Mouse (Mus musculus) hindbrain, embryonic 14.5 days (tissue): ENCODE data around the gene Bcr. TPM values are rescaled to one million over a fixed set of nuclear protein-coding genes. Genes with fewer than 3 reads are reported as not detected.
A peak's percentile ranks its signal among the peaks of the same experiment; 100 is the strongest.

Experiments used
- ATAC-seq: fragments of 200-750 bp; cut with Nextera tagmentation; 2 replicates; pipeline ENCODE4 v1.8.0; 2017; ENCODE audit warnings: moderate number of reproducible peaks, mild to moderate bottlenecking, moderate TSS enrichment, moderate library complexity; ENCODE audit not compliant: low FRiP score
- DNase-seq: peaks from one replicate; pipeline ENCODE4 v3.0.0-alpha.2; 2015; ENCODE audit warnings: low spot score
- H3K27ac ChIP-seq: fragments of 300-500 bp; sonication (generic); 2 replicates; pipeline ENCODE4 v1.5.1; 2014; ENCODE audit warnings: mild to moderate bottlenecking, moderate library complexity
- H3K27me3 ChIP-seq: fragments of 300-500 bp; sonication (generic); 2 replicates; pipeline ENCODE4 v1.6.1; 2014; ENCODE audit warnings: mild to moderate bottlenecking, low read length, mixed read lengths; ENCODE audit not compliant: control insufficient read depth, insufficient read depth
- H3K36me3 ChIP-seq: fragments of 300-500 bp; sonication (generic); replicated peaks from 2 replicates; pipeline ENCODE4 v1.6.1; 2014; ENCODE audit not compliant: control insufficient read depth, insufficient read depth
- H3K4me1 ChIP-seq: fragments of 300-500 bp; sonication (generic); replicated peaks from 2 replicates; pipeline ENCODE4 v1.6.1; 2014; ENCODE audit warnings: antibody characterized with exemption, low read length, mixed read lengths; ENCODE audit not compliant: control insufficient read depth, insufficient read depth
- H3K4me2 ChIP-seq: fragments of 300-500 bp; sonication (generic); replicated peaks from 2 replicates; pipeline ENCODE4 v1.6.1; 2014; ENCODE audit warnings: mild to moderate bottlenecking, moderate library complexity
- H3K4me3 ChIP-seq: fragments of 300-500 bp; sonication (generic); replicated peaks from 2 replicates; pipeline ENCODE4 v1.5.1; 2014; ENCODE audit warnings: mild to moderate bottlenecking, low read length
- H3K9ac ChIP-seq: fragments of 300-500 bp; sonication (generic); 2 replicates; pipeline ENCODE4 v1.6.1; 2014
- H3K9me3 ChIP-seq: fragments of 300-500 bp; sonication (generic); 2 replicates; pipeline ENCODE4 v1.6.1; 2016; ENCODE audit warnings: low read length; ENCODE audit not compliant: control insufficient read depth
- WGBS: fragments of 180-500 bp; shearing (Covaris S2); extraction: QIAGEN DNeasy Blood & Tissue Kit; methylation state at CpG from one replicate; pipeline ENCODE4 v1.1.7; 2014; 5-methylcytosine and 5-hydroxymethylcytosine counted together
- polyA plus RNA-seq: library from polyadenylated mRNA; unstranded; fragments of >200 nt; fragmentation: Nextera tagmentation; extraction: Ambion mirVana; gene quantifications from 2 replicates; pipeline ENCODE4 v1.2.1, GENCODE M21; 2014

The Bcr gene
- polyA plus RNA-seq: 19.6 and 24.0 TPM in 2 replicates

DNA sequence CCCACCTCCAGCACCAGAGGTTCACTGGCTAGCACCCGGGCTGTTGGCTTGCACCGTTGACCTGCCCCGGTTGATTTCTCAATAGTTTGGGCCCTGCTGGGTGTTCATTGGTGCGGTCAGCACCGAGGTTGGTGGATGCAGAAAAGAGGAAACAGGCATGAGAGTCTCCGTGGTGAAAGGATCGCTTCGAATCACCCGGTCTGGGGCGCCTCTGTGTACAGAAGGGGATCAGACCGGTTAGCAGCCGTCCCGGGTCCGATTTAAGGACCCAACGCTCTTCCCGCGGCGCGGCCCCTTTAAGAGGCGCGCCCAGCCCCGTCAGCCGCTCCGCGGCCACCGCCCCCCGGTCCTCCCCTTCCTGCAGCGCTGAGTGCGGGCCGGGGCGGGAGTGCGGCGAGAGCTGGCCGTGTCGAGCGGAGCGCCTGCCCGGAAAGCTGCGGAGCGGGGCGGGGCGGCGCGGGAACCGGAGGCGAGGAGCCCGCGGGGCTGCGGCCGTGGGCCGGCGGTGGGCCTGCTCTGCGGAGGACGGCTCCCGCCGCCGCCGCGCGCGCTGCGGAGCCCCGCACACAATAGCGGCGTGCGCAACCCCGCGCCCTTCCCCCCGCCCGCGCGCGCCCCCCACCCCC, at the start of gene Bcr:
Bcr (plus strand) TSS at position 376 of the 626 bp plus-strand sequence.
- H3K4me1 ChIP-seq: peaks cover 56% of the 10 kb centered on the region
- no peaks in the 10 kb centered on the region for H3K9me3 ChIP-seq
- peak within 1 kb of the TSS; percentile 89 for H3K27ac ChIP-seq
- peak within 1 kb of the TSS; percentile 92 for H3K4me2 ChIP-seq
- WGBS: under 1% methylated on average over 53 of the region's 73 CpGs
- no peaks in the 10 kb centered on the region for H3K36me3 ChIP-seq
- ATAC-seq: peak; percentile 88
- DNase-seq: peak; percentile 81
- peak within 1 kb of the TSS; percentile 91 for H3K4me3 ChIP-seq
- H3K27me3 ChIP-seq: no peaks in the 10 kb centered on the region
- peak within 1 kb of the TSS; percentile 91 for H3K9ac ChIP-seq

- Histone ChIP-seq H3K36me3 (peaks cover 6% of the 10 kb centered on the region), H3K4me3 (no peak overlapping the region), H3K9ac (no peak overlapping the region), H3K27ac (0 out of 2 replicates have a peak overlapping the region, but pooled peaks have one; percentile 20), H3K27me3 (no peaks in the 10 kb centered on the region), H3K4me2 (no peak overlapping the region), H3K4me1 (peaks cover 26% of the 10 kb centered on the region), H3K9me3 (no peaks in the 10 kb centered on the region)
- WGBS: 81% methylated on average over 15 of the region's 15 CpGs
- DNase-seq (no peak), ATAC-seq (no peak)
These were observed 49.7 kb upstream of the Bcr start for GRCm38 (mm10) chr10:75010704-75011103.

DNA sequence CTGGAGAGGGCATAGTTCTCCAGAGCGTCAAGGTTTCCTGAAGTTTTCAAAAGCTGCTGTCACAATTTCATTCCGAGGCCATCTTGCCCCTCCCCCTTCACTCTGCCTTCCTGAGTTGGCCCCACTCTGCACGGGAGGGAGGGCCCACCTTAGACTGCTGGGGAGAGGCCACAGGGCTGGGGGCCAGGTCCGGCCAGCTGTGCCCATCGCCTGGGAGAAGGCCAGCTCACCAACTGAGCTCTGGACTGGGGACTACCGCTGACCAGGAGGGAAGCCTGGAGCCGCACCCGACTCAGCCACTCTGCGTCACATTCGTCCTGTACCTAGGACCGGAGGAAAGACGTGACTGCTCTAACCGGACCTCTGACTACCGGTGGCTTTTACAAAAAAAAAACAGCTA, 44.9 kb upstream of the Bcr start:
- Histone ChIP-seq H3K9ac (no peak overlapping the region), H3K36me3 (peaks cover 6% of the 10 kb centered on the region), H3K4me2 (no peak overlapping the region), H3K27me3 (no peaks in the 10 kb centered on the region), H3K27ac (no peak overlapping the region), H3K4me1 (peaks cover 8% of the 10 kb centered on the region; the same call in 1 of the 2 replicates), H3K4me3 (no peak overlapping the region), H3K9me3 (no peaks in the 10 kb centered on the region)
- 62% methylated on average over 14 of the region's 14 CpGs for WGBS
- ATAC-seq (no peak), DNase-seq (no peak)

GRCm38 (mm10) chr10:75016481-75016880, 43.9 kb upstream of the Bcr start:
- H3K4me2 ChIP-seq: no peak overlapping the region
- ATAC-seq (no peak; the same call in 1 of the 2 replicates), DNase-seq (no peak)
- H3K36me3 ChIP-seq: peaks cover 6% of the 10 kb centered on the region
- no peaks in the 10 kb centered on the region for H3K4me1 ChIP-seq
- H3K27me3 ChIP-seq: no peaks in the 10 kb centered on the region
- H3K9ac ChIP-seq: no peak overlapping the region
- H3K27ac ChIP-seq: no peak overlapping the region
- H3K4me3 ChIP-seq: no peak overlapping the region
- H3K9me3 ChIP-seq: no peaks in the 10 kb centered on the region
- WGBS: 60% methylated on average over 4 of the region's 4 CpGs

DNA sequence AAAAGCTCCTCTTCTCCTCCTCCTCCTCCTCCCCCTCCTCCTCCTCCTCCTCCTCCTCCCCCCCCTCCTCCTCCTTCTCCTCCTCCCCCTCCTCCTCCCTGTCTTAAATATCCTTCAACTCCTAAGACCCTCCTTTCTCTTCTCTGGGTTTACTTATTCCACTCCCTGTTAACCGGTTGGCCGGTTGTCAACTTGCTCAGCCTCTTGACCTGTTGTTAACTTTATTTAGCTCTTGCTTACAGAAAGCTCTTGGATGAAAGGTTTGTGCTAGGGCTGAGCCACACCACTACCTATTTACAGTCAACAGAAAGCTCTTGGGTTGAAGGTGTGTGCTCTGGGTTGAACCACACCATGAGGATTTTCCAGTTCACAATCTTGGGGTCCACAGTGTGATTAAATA, 40.1 kb upstream of the Bcr start:
- Histone ChIP-seq H3K4me3 (no peak overlapping the region), H3K27ac (no peak overlapping the region), H3K27me3 (no peaks in the 10 kb centered on the region), H3K4me2 (no peak overlapping the region), H3K4me1 (no peaks in the 10 kb centered on the region), H3K9ac (no peak overlapping the region), H3K9me3 (no peaks in the 10 kb centered on the region), H3K36me3 (peaks cover 2% of the 10 kb centered on the region)
- DNase-seq (no peak), ATAC-seq (no peak)
- 65% methylated on average over 2 of the region's 2 CpGs for WGBS

- no peaks in the 10 kb centered on the region for H3K36me3 ChIP-seq
- no peak overlapping the region for H3K27ac ChIP-seq
These were observed 39.3 kb upstream of the Bcr start for GRCm38 (mm10) chr10:75021138-75021537.

DNA sequence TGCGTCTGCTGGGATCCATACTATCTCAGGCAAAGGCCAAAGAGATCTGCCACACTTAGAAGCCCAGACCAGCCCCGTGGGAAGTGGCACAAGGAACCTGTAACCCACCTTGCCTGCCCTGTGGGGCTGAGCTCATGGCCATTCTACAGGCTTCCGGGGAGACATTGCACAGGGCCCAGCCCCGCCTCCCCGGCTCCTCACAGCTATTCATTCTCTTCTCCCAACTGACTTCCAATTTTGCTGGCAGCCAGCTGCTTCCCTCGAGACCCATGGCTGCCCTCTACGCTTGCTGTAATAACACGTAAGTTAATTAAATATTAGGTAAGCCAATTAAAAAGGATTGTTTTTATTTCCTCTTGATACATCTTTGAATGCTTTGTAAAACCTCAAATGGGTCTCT, 33.9 kb upstream of the Bcr start:
- H3K27ac ChIP-seq: no peak overlapping the region
- DNase-seq: no peak
- no peak overlapping the region for H3K4me2 ChIP-seq
- H3K27me3 ChIP-seq: no peaks in the 10 kb centered on the region
- no peak overlapping the region for H3K4me3 ChIP-seq
- H3K9me3 ChIP-seq: no peaks in the 10 kb centered on the region
- no peaks in the 10 kb centered on the region for H3K36me3 ChIP-seq
- 49% methylated on average over 8 of the region's 8 CpGs for WGBS
- H3K9ac ChIP-seq: no peak overlapping the region
- peak; percentile 26; the same call in 1 of the 2 replicates for ATAC-seq
- H3K4me1 ChIP-seq: no peaks in the 10 kb centered on the region; the same call in 1 of the 2 replicates

More at GRCm38 (mm10) chr10:75021138-75021537, 39.3 kb upstream of the Bcr start:
- ATAC-seq (0 out of 2 replicates have a peak, but pooled peaks have one; percentile 43), DNase-seq (peak; percentile 87)
- H3K4me1 ChIP-seq: no peaks in the 10 kb centered on the region
- no peaks in the 10 kb centered on the region for H3K9me3 ChIP-seq
- no peak overlapping the region for H3K4me2 ChIP-seq
- H3K27me3 ChIP-seq: no peaks in the 10 kb centered on the region
- no peak overlapping the region for H3K9ac ChIP-seq
- WGBS: 15% methylated on average over 6 of the region's 6 CpGs
- H3K4me3 ChIP-seq: no peak overlapping the region

GRCm38 (mm10) chr10:75028743-75029142, 31.6 kb upstream of the Bcr start:
- WGBS: 92% methylated on average over 8 of the region's 8 CpGs
- Histone ChIP-seq H3K9me3 (no peaks in the 10 kb centered on the region), H3K9ac (no peak overlapping the region), H3K27ac (no peak overlapping the region), H3K27me3 (no peaks in the 10 kb centered on the region), H3K36me3 (no peaks in the 10 kb centered on the region), H3K4me2 (no peak overlapping the region), H3K4me1 (peaks cover 12% of the 10 kb centered on the region), H3K4me3 (no peak overlapping the region)
- ATAC-seq (no peak), DNase-seq (no peak)

GRCm38 (mm10) chr10:75029677-75030076, 30.7 kb upstream of the Bcr start:
- no peak overlapping the region for H3K27ac ChIP-seq
- WGBS: 92% methylated on average over 3 of the region's 3 CpGs

More at GRCm38 (mm10) chr10:75029677-75030076, 30.7 kb upstream of the Bcr start:
- Histone ChIP-seq H3K36me3 (no peaks in the 10 kb centered on the region), H3K9ac (no peak overlapping the region), H3K4me2 (no peak overlapping the region), H3K27me3 (no peaks in the 10 kb centered on the region), H3K4me1 (peaks cover 12% of the 10 kb centered on the region), H3K4me3 (no peak overlapping the region), H3K9me3 (no peaks in the 10 kb centered on the region)
- ATAC-seq (no peak), DNase-seq (no peak)
